Mouse (Mus musculus): ENCODE measurements around the gene Gypa. TPM values are rescaled to one million over a fixed set of nuclear protein-coding genes. Genes with fewer than 3 reads are reported as not detected.

Gypa gene
- total and polyA plus RNA-seq, 3 experiments, result 1.8 to 2.7 TPM; not detected in 1

- no peaks in the 10 kb centered on the region for H3K4me1 ChIP-seq (ENCODE audit: control insufficient read depth, insufficient read depth, low read length)
- H3K79me2 ChIP-seq (replicated peaks; ENCODE audit: control insufficient read depth, insufficient read depth, low read length), result no peaks in the 10 kb centered on the region
- H3K36me3 ChIP-seq (ENCODE audit: control insufficient read depth, insufficient read depth, low read length), result no peaks in the 10 kb centered on the region
- intact Hi-C loops (cut with DNase I), result no loop called here
- no peaks in the 10 kb centered on the region for H3K27me3 ChIP-seq (ENCODE audit: control insufficient read depth, insufficient read depth, low read length)
- no peak overlapping the region for H3K4me3 ChIP-seq
- no peak for TF ChIP-seq EP300 (IDR thresholded peaks at IDR 0.05; ENCODE audit: insufficient read depth, low read depth, low read length)
- no peak for TF ChIP-seq CTCF (IDR thresholded peaks at IDR 0.05)
- TF ChIP-seq POLR2A (IDR thresholded peaks at IDR 0.05; ENCODE audit: insufficient read depth, low read depth, low read length), result no peak
- DNase-seq, result no peak
- H3K27ac ChIP-seq, result no peak overlapping the region
- no peak overlapping the region for H3K9ac ChIP-seq (ENCODE audit: low read depth, low read length)
- WGBS, result 71% methylated on average over 3 of the region's 3 CpGs
These were observed 7.2 kb downstream of the Gypa start for GRCm38 (mm10) chr8:80500773-80501172.

GRCm38 (mm10) chr8:80501283-80501682, 7.7 kb downstream of the Gypa start:
- Histone ChIP-seq H3K4me1 (ENCODE audit: control insufficient read depth, insufficient read depth, low read length) (no peaks in the 10 kb centered on the region), H3K36me3 (ENCODE audit: control insufficient read depth, insufficient read depth, low read length) (no peaks in the 10 kb centered on the region), H3K27me3 (ENCODE audit: control insufficient read depth, insufficient read depth, low read length) (no peaks in the 10 kb centered on the region), H3K4me3 (no peak overlapping the region), H3K9ac (ENCODE audit: low read depth, low read length) (no peak overlapping the region), H3K79me2 (replicated peaks; ENCODE audit: control insufficient read depth, insufficient read depth, low read length) (no peaks in the 10 kb centered on the region), H3K27ac (no peak overlapping the region)
- 69% methylated on average over 6 of the region's 6 CpGs for WGBS
- TF ChIP-seq CTCF (IDR thresholded peaks at IDR 0.05), result no peak
- no peak for TF ChIP-seq POLR2A (IDR thresholded peaks at IDR 0.05; ENCODE audit: insufficient read depth, low read depth, low read length)
- TF ChIP-seq EP300 (IDR thresholded peaks at IDR 0.05; ENCODE audit: insufficient read depth, low read depth, low read length), result no peak
- intact Hi-C loops (cut with DNase I), result no loop called here
- no peak for DNase-seq

- TF ChIP-seq POLR2A (IDR thresholded peaks at IDR 0.05; ENCODE audit: insufficient read depth, low read depth, low read length) (no peak), CTCF (IDR thresholded peaks at IDR 0.05) (no peak), EP300 (IDR thresholded peaks at IDR 0.05; ENCODE audit: insufficient read depth, low read depth, low read length) (no peak)
- H3K27me3 ChIP-seq (ENCODE audit: control insufficient read depth, insufficient read depth, low read length), result no peaks in the 10 kb centered on the region
- H3K27ac ChIP-seq, result no peak overlapping the region
- no peak for DNase-seq
- no peaks in the 10 kb centered on the region for H3K36me3 ChIP-seq (ENCODE audit: control insufficient read depth, insufficient read depth, low read length)
- no peak overlapping the region for H3K4me3 ChIP-seq
- intact Hi-C loops (cut with DNase I), result no loop called here
- 70% methylated on average over 5 of the region's 5 CpGs for WGBS
- no peaks in the 10 kb centered on the region for H3K79me2 ChIP-seq (replicated peaks; ENCODE audit: control insufficient read depth, insufficient read depth, low read length)
- no peak overlapping the region for H3K9ac ChIP-seq (ENCODE audit: low read depth, low read length)
- H3K4me1 ChIP-seq (ENCODE audit: control insufficient read depth, insufficient read depth, low read length), result no peaks in the 10 kb centered on the region
These were observed 33.1 kb downstream of the Gypa start for GRCm38 (mm10) chr8:80526382-80527355.

- no peak for DNase-seq
- intact Hi-C loops (cut with DNase I), result no loop called here
- Histone ChIP-seq H3K27ac (no peak overlapping the region), H3K79me2 (replicated peaks; ENCODE audit: control insufficient read depth, insufficient read depth, low read length) (no peaks in the 10 kb centered on the region), H3K4me1 (ENCODE audit: control insufficient read depth, insufficient read depth, low read length) (no peaks in the 10 kb centered on the region), H3K4me3 (no peak overlapping the region), H3K9ac (ENCODE audit: low read depth, low read length) (no peak overlapping the region), H3K27me3 (ENCODE audit: control insufficient read depth, insufficient read depth, low read length) (no peaks in the 10 kb centered on the region), H3K36me3 (ENCODE audit: control insufficient read depth, insufficient read depth, low read length) (no peaks in the 10 kb centered on the region)
- TF ChIP-seq CTCF (IDR thresholded peaks at IDR 0.05) (no peak), POLR2A (IDR thresholded peaks at IDR 0.05; ENCODE audit: insufficient read depth, low read depth, low read length) (no peak), EP300 (IDR thresholded peaks at IDR 0.05; ENCODE audit: insufficient read depth, low read depth, low read length) (no peak)
- WGBS, result 75% methylated on average over 3 of the region's 3 CpGs
These were observed 48.3 kb downstream of the Gypa start for GRCm38 (mm10) chr8:80541836-80542235.

- Histone ChIP-seq H3K9ac (ENCODE audit: low read depth, low read length) (no peak overlapping the region), H3K27ac (no peak overlapping the region), H3K4me3 (no peak overlapping the region), H3K79me2 (replicated peaks; ENCODE audit: control insufficient read depth, insufficient read depth, low read length) (no peaks in the 10 kb centered on the region), H3K4me1 (ENCODE audit: control insufficient read depth, insufficient read depth, low read length) (no peaks in the 10 kb centered on the region), H3K36me3 (ENCODE audit: control insufficient read depth, insufficient read depth, low read length) (no peaks in the 10 kb centered on the region), H3K27me3 (ENCODE audit: control insufficient read depth, insufficient read depth, low read length) (no peaks in the 10 kb centered on the region)
- intact Hi-C loops (cut with DNase I), result no loop called here
- no peak for TF ChIP-seq EP300 (IDR thresholded peaks at IDR 0.05; ENCODE audit: insufficient read depth, low read depth, low read length)
- TF ChIP-seq POLR2A (IDR thresholded peaks at IDR 0.05; ENCODE audit: insufficient read depth, low read depth, low read length), result no peak
- TF ChIP-seq CTCF (IDR thresholded peaks at IDR 0.05), result no peak
- DNase-seq, result no peak
These were observed 56.9 kb downstream of the Gypa start for GRCm38 (mm10) chr8:80550436-80550835.

- DNase-seq, result no peak
- Histone ChIP-seq H3K27ac (no peak overlapping the region), H3K4me3 (no peak overlapping the region), H3K27me3 (ENCODE audit: control insufficient read depth, insufficient read depth, low read length) (no peaks in the 10 kb centered on the region), H3K9ac (ENCODE audit: low read depth, low read length) (no peak overlapping the region), H3K79me2 (replicated peaks; ENCODE audit: control insufficient read depth, insufficient read depth, low read length) (no peaks in the 10 kb centered on the region), H3K36me3 (ENCODE audit: control insufficient read depth, insufficient read depth, low read length) (no peaks in the 10 kb centered on the region), H3K4me1 (ENCODE audit: control insufficient read depth, insufficient read depth, low read length) (no peaks in the 10 kb centered on the region)
- intact Hi-C loops (cut with DNase I), result no loop called here
- no peak for TF ChIP-seq POLR2A (IDR thresholded peaks at IDR 0.05; ENCODE audit: insufficient read depth, low read depth, low read length)
- no peak for TF ChIP-seq CTCF (IDR thresholded peaks at IDR 0.05)
- no peak for TF ChIP-seq EP300 (IDR thresholded peaks at IDR 0.05; ENCODE audit: insufficient read depth, low read depth, low read length)
- WGBS, result 59% methylated on average over 3 of the region's 3 CpGs
These were observed 57.7 kb downstream of the Gypa start for GRCm38 (mm10) chr8:80551303-80551702.

All from heart, adult 2 months (tissue).